ENCODE assay signal across 9 mouse cellular contexts in genomic region chr9:70109279-70109678, GRCm38 (mm10). TPM values are rescaled to one million over a fixed set of nuclear protein-coding genes. Genes with fewer than 3 reads are reported as not detected.
DNase-seq lines count a peak whose midpoint lies in the region; TF ChIP-seq lines count a peak whose summit lies in the region.
"Had no signal": no experiment of that assay in that cellular context is flagged by ENCODE, and none has a peak within 500 bp of the region (broad histone marks: within the 10 kb centered on the region; RNA-seq: fewer than 3 reads in every experiment).

No protein-coding gene starts in this region.

- intact Hi-C loops in gastrocnemius, postnatal 36 days (cut with DNase I): loop anchor here (2.0 kb wide), 1 partner anchor 286 kb away; no protein-coding TSS in a partner anchor

- no peak for TF ChIP-seq POLR2A in lung, adult 2 months (IDR thresholded peaks at IDR 0.05; ENCODE audit: borderline replicate concordance, extremely low read depth, low read depth, low read length)

- H3K4me1 ChIP-seq in lung, adult 2 months (ENCODE audit: control insufficient read depth, insufficient read depth, low read length): no peaks in the 10 kb centered on the region
- H3K4me1 ChIP-seq: stomach, embryonic 15.5 days had no signal

- no peak overlapping the region for H3K4me3 ChIP-seq in lung, adult 2 months (replicated peaks; ENCODE audit: extremely low read depth, low read depth, low read length)
- H3K4me3 ChIP-seq: stomach, embryonic 15.5 days had no signal

- DNase-seq in 3T3-L1 (ENCODE audit: low read depth, low spot score) (peak; percentile 93), R1 (ENCODE audit: low read depth, low spot score) (peak; percentile 82)
- peak; percentile 82 to 91 for DNase-seq in cerebellum, postnatal 4 days (ENCODE audit: low spot score in 2 of 2)
- peak; percentile 50 to 67 for DNase-seq in gastrocnemius, postnatal 36 days
- DNase-seq in kidney, postnatal 14 days: peak; percentile 88
- peak; percentile 72 for DNase-seq in lung, adult 2 months
- DNase-seq in retina, embryonic 14.5 days (ENCODE audit: low spot score): peak; percentile 95
- DNase-seq in thymus, postnatal 4 days: peak; percentile 84

- 6% methylated on average over 3 of the region's 3 CpGs for WGBS in lung, adult 2 months

- peak; percentile 70 for TF ChIP-seq CTCF in lung, adult 2 months (IDR thresholded peaks at IDR 0.05; ENCODE audit: insufficient read depth, low read length)

RNA-seq across cellular contexts. Expression of gene Fam81a, which starts 33.1 kb away (rescaled TPM):
- 1 to 10 TPM in 1 of 2 experiments, under 1 TPM in 1; 0.62 to 1.6 TPM for total RNA-seq in gastrocnemius, postnatal 36 days (2021)
- polyA plus RNA-seq in lung, adult 2 months (2012; rRNA removed): 1.2 and 2.2 TPM in 2 replicates
